Mouse (Mus musculus) right cerebral cortex, adult 2 months (tissue): ENCODE measurements around the gene Fbxw27.
"Not testable (repeated sequence)": the region's sequence is repeated elsewhere in the genome, so short reads cannot be mapped to it uniquely, and the experiment has no call there.

Source experiments
- DNase-seq, 2 experiments: peaks; one replicate each; pipeline ENCODE4 v3.0.0; 2021 to 2022; ENCODE audit warnings: low spot score in 2 of 2

Fbxw27 gene

GRCm38 (mm10) chr9:109790570-109790969, at the start of gene Fbxw27:
Fbxw27 (minus strand) TSS chr9:109790670.
- not testable (repeated sequence) for DNase-seq

- DNase-seq = peak in 1 of 2 experiments; percentile 6
Observed at GRCm38 (mm10) chr9:109833088-109833412, 42.6 kb upstream of the Fbxw27 start.

- peak; percentile 83 to 85 for DNase-seq
Observed at GRCm38 (mm10) chr9:109832391-109833087, 42.1 kb upstream of the Fbxw27 start, which contains the start of gene Nme6. Nme6 (plus strand) TSS chr9:109832749.

- DNase-seq = no peak
Observed at GRCm38 (mm10) chr9:109826181-109826580, 35.7 kb upstream of the Fbxw27 start.

GRCm38 (mm10) chr9:109825739-109826138, 35.3 kb upstream of the Fbxw27 start:
- no peak for DNase-seq

GRCm38 (mm10) chr9:109816341-109816740, 25.9 kb upstream of the Fbxw27 start:
- peak in 1 of 2 experiments; percentile 9 for DNase-seq

- DNase-seq = peak; percentile 18 to 22
Observed at GRCm38 (mm10) chr9:109813424-109813823, 23.0 kb upstream of the Fbxw27 start.

GRCm38 (mm10) chr9:109811980-109812379, 21.5 kb upstream of the Fbxw27 start, which contains the start of gene Spink8:
Spink8 (plus strand) TSS chr9:109812280.
- DNase-seq = no peak

- DNase-seq = no peak
Observed at GRCm38 (mm10) chr9:109807898-109808297, 17.4 kb upstream of the Fbxw27 start.

- no peak for DNase-seq
Observed at GRCm38 (mm10) chr9:109806695-109807293, 16.3 kb upstream of the Fbxw27 start.

- DNase-seq = no peak
Observed at GRCm38 (mm10) chr9:109806260-109806659, 15.8 kb upstream of the Fbxw27 start.

GRCm38 (mm10) chr9:109805596-109805995, 15.1 kb upstream of the Fbxw27 start:
- DNase-seq = not testable (repeated sequence)

GRCm38 (mm10) chr9:109798051-109798450, 7.6 kb upstream of the Fbxw27 start:
- DNase-seq = peak in 1 of 2 experiments; percentile 6

- DNase-seq = no peak
Observed at GRCm38 (mm10) chr9:109795811-109796210, 5.3 kb upstream of the Fbxw27 start.

GRCm38 (mm10) chr9:109795221-109795620, 4.8 kb upstream of the Fbxw27 start:
- no peak for DNase-seq

GRCm38 (mm10) chr9:109766841-109767240, 23.6 kb downstream of the Fbxw27 start:
- not testable (repeated sequence) for DNase-seq

- DNase-seq = not testable (repeated sequence)
Observed at GRCm38 (mm10) chr9:109745989-109746388, 44.5 kb downstream of the Fbxw27 start, which contains the start of gene Fbxw26. Fbxw26 (minus strand) TSS chr9:109746089.
